Mouse (Mus musculus) splenic B cell, adult 2 months (primary cell): ENCODE measurements around the gene Tbc1d9b.
A peak's percentile ranks its signal among the peaks of the same experiment; 100 is the strongest.
"Not testable (repeated sequence)": the region's sequence is repeated elsewhere in the genome, so short reads cannot be mapped to it uniquely, and the experiment has no call there.

Experiments used
- DNase-seq: peaks from one replicate; pipeline ENCODE4 v3.0.0-alpha.2; 2011; ENCODE audit warnings: low read depth, low spot score
- H3K27me3 ChIP-seq: 2 replicates; pipeline ENCODE4 v1.6.1; 2012; ENCODE audit warnings: mild to moderate bottlenecking, low read length, moderate library complexity, mixed read lengths; ENCODE audit not compliant: control insufficient read depth, poor library complexity, insufficient read depth, severe bottlenecking
- H3K36me3 ChIP-seq: 2 replicates; pipeline ENCODE4 v1.6.1; 2012; ENCODE audit warnings: mild to moderate bottlenecking, low read length, moderate library complexity, mixed read lengths; ENCODE audit not compliant: control insufficient read depth, poor library complexity, insufficient read depth, severe bottlenecking

The Tbc1d9b gene

GRCm38 (mm10) chr11:50151374-50151773, 20.2 kb downstream of the Tbc1d9b start:
- DNase-seq, result no peak
- Histone ChIP-seq H3K36me3 (peaks cover 6% of the 10 kb centered on the region), H3K27me3 (no peaks in the 10 kb centered on the region)

- peaks cover 10% of the 10 kb centered on the region for H3K36me3 ChIP-seq
- no peaks in the 10 kb centered on the region for H3K27me3 ChIP-seq
- DNase-seq, result no peak
These were observed 23.0 kb downstream of the Tbc1d9b start for GRCm38 (mm10) chr11:50154166-50154565.

- H3K36me3 ChIP-seq, result peaks cover 10% of the 10 kb centered on the region
- no peaks in the 10 kb centered on the region for H3K27me3 ChIP-seq
- DNase-seq, result no peak
These were observed 23.8 kb downstream of the Tbc1d9b start for GRCm38 (mm10) chr11:50154777-50155520.

- no peak for DNase-seq
- Histone ChIP-seq H3K36me3 (peaks cover 12% of the 10 kb centered on the region), H3K27me3 (no peaks in the 10 kb centered on the region)
These were observed 24.6 kb downstream of the Tbc1d9b start for GRCm38 (mm10) chr11:50155785-50156184.

- Histone ChIP-seq H3K36me3 (peaks cover 9% of the 10 kb centered on the region), H3K27me3 (no peaks in the 10 kb centered on the region)
- no peak for DNase-seq
These were observed 25.6 kb downstream of the Tbc1d9b start for GRCm38 (mm10) chr11:50156725-50157258.

GRCm38 (mm10) chr11:50158346-50158745, 27.1 kb downstream of the Tbc1d9b start:
- H3K27me3 ChIP-seq, result no peaks in the 10 kb centered on the region
- H3K36me3 ChIP-seq, result peaks cover 7% of the 10 kb centered on the region
- no peak for DNase-seq

GRCm38 (mm10) chr11:50159347-50159746, 28.2 kb downstream of the Tbc1d9b start:
- Histone ChIP-seq H3K36me3 (peaks cover 7% of the 10 kb centered on the region), H3K27me3 (no peaks in the 10 kb centered on the region)
- DNase-seq, result no peak

- H3K36me3 ChIP-seq, result peaks cover 7% of the 10 kb centered on the region
- no peaks in the 10 kb centered on the region for H3K27me3 ChIP-seq
- peak; percentile 84 for DNase-seq
These were observed 30.5 kb downstream of the Tbc1d9b start for GRCm38 (mm10) chr11:50161578-50162304.

GRCm38 (mm10) chr11:50162338-50163050, 31.3 kb downstream of the Tbc1d9b start:
- DNase-seq, result peak; percentile 17
- Histone ChIP-seq H3K36me3 (peaks cover 5% of the 10 kb centered on the region), H3K27me3 (no peaks in the 10 kb centered on the region)

GRCm38 (mm10) chr11:50168352-50168751, 37.2 kb downstream of the Tbc1d9b start:
- Histone ChIP-seq H3K27me3 (no peaks in the 10 kb centered on the region), H3K36me3 (peaks cover 5% of the 10 kb centered on the region)
- no peak for DNase-seq

- H3K27me3 ChIP-seq, DNase-seq, H3K36me3 ChIP-seq: not testable (repeated sequence)
These were observed 43.0 kb downstream of the Tbc1d9b start, which contains the start of gene Mrnip for GRCm38 (mm10) chr11:50174111-50174729. Gene Mrnip, plus strand, starts transcription at chr11:50174444.

- peaks cover 5% of the 10 kb centered on the region for H3K36me3 ChIP-seq
- DNase-seq, result peak; percentile 99
- H3K27me3 ChIP-seq, result no peaks in the 10 kb centered on the region
These were observed 43.6 kb downstream of the Tbc1d9b start for GRCm38 (mm10) chr11:50174730-50175187.

- no peaks in the 10 kb centered on the region for H3K27me3 ChIP-seq
- DNase-seq, result no peak
These were observed 45.2 kb downstream of the Tbc1d9b start for GRCm38 (mm10) chr11:50176351-50176750.

GRCm38 (mm10) chr11:50177111-50177510, 45.9 kb downstream of the Tbc1d9b start:
- Histone ChIP-seq H3K27me3 (no peaks in the 10 kb centered on the region), H3K36me3 (no peaks in the 10 kb centered on the region)
- DNase-seq, result no peak

More at GRCm38 (mm10) chr11:50176351-50176750, 45.2 kb downstream of the Tbc1d9b start:
- H3K36me3 ChIP-seq, result no peaks in the 10 kb centered on the region
